Mouse (Mus musculus) ovary, postnatal 14 days (tissue): ENCODE measurements at regions not wholly inside any gene's neighbourhood (a gene's known extent, or its start where the extent isn't known, plus 50 kb on each side); places are given as distances from the start of the nearest gene placed in this dataset.
"Not testable (repeated sequence)": the region's sequence is repeated elsewhere in the genome, so short reads cannot be mapped to it uniquely, and the experiment has no call there.

Experiments
- DNase-seq: peaks from one replicate; pipeline ENCODE4 v3.0.0; 2022; ENCODE audit warnings: low spot score

- DNase-seq, result no peak
These were observed 50.7 kb upstream of the Jade1 start for GRCm38 (mm10) chr3:41504867-41505266.

GRCm38 (mm10) chr3:41502161-41502560 lies 53.4 kb upstream of the Jade1 start:
- no peak for DNase-seq

- not testable (repeated sequence) for DNase-seq
These were observed 53.9 kb upstream of the Jade1 start for GRCm38 (mm10) chr3:41501639-41502038.

GRCm38 (mm10) chr3:41501124-41501523 lies 54.4 kb upstream of the Jade1 start:
- DNase-seq, result no peak

- no peak for DNase-seq
These were observed 55.9 kb upstream of the Jade1 start for GRCm38 (mm10) chr3:41499680-41500079.

DNA sequence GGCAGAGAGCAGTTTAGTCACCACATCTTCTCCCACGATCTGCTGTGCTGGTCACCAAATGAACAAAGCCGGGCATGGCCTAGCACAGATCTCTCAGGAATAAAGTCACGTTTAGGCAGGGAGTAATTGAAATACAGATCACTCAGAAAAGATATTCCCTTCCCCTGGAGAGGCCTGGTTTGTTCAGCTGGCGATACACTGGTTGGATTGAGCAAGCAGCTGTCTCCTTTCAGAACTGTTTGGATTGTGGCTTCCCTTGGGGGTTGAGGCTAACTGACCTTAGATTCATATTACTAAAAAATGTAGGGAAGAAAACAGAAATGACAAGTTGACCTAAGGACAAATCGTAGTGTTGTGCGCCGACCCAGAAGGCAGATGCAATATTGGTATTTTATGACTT lies 56.7 kb upstream of the Jade1 start:
- DNase-seq, result no peak

GRCm38 (mm10) chr3:41497771-41498170 lies 57.8 kb upstream of the Jade1 start:
- no peak for DNase-seq

GRCm38 (mm10) chr3:41496931-41497710 lies 58.4 kb upstream of the Jade1 start:
- DNase-seq, result no peak

- no peak for DNase-seq
These were observed 59.6 kb upstream of the Jade1 start for GRCm38 (mm10) chr3:41495893-41496292.

DNA sequence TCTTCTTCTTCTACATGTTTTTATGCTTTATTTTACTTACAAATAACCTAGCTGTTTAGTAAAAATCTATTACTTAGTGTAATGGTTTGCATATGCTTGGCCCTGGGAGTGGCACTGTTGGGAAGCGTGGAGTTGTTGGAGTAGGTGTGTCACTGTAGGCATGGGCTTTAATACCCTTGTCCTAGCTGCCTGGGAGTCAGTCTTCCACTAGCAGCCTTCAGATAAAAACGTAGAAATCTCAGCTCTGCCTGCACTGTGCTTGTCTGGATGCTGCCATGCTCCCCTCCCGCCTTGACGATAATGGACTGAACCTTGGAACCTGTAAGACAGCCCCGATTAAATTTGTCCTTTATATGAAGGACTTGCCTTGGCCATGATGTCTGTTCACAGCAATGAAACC lies 60.4 kb upstream of the Jade1 start:
- no peak for DNase-seq

GRCm38 (mm10) chr3:41493472-41493871 lies 62.1 kb upstream of the Jade1 start:
- no peak for DNase-seq

DNA sequence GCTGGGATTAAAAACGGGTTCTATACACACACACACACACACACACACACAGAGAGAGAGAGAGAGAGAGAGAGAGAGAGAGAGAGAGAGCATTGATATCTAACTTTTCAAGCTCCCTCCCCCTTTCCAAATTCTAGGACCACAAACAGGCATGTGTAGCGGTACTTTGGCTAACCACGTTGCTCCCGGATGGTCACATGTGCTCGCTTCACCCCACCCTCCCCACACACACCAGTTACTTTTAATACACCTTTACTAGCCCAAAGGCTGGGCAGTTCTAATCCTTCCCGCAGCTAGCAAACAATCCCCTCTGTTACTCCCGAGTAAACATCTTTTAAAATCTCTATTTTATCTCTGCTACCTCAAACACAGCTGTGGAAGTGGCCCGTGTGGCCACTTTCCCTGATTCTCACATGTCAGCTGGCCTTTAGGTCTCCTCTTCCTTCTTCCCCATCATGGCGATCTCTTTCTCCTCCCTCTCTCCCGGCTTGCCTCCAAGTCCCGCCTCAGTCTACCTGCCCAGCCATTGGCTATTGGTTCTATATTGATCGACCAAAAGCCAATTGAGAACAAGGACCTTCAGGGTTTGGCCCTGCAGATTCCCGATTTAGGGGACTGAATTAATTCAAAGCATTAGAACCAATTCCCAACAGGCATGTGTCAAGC lies 62.7 kb upstream of the Jade1 start:
- DNase-seq, result no peak

- no peak for DNase-seq
These were observed 63.4 kb upstream of the Jade1 start for GRCm38 (mm10) chr3:41492031-41492726.

DNA sequence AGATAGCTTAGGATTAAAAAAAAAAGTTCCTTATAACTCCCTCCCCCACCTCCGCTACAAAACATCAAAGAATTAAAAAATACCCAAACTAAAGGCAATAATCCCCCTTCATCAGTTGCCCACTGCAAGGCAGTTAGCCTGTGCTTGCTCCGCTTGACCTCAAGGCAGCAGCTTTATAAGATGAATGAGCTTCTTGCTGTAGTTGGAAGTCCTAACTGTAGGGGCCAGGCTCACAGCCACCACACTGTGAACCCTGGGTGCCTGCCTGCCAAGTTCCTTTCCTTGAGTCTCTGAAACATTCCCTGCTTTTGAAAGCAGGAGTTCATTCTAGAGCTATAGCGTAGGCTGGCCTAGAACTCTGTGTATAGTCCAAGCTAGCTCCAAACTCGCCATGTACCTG lies 64.3 kb upstream of the Jade1 start:
- DNase-seq, result no peak

GRCm38 (mm10) chr3:41489998-41490397 lies 65.5 kb upstream of the Jade1 start:
- DNase-seq, result no peak

GRCm38 (mm10) chr3:41489571-41489970 lies 66.0 kb upstream of the Jade1 start:
- no peak for DNase-seq

- DNase-seq, result no peak
These were observed 67.2 kb upstream of the Jade1 start for GRCm38 (mm10) chr3:41488229-41488774.

- DNase-seq, result no peak
These were observed 70.6 kb upstream of the Jade1 start for GRCm38 (mm10) chr3:41484920-41485319.

GRCm38 (mm10) chr3:41483582-41483981 lies 71.9 kb upstream of the Jade1 start:
- DNase-seq, result no peak

DNA sequence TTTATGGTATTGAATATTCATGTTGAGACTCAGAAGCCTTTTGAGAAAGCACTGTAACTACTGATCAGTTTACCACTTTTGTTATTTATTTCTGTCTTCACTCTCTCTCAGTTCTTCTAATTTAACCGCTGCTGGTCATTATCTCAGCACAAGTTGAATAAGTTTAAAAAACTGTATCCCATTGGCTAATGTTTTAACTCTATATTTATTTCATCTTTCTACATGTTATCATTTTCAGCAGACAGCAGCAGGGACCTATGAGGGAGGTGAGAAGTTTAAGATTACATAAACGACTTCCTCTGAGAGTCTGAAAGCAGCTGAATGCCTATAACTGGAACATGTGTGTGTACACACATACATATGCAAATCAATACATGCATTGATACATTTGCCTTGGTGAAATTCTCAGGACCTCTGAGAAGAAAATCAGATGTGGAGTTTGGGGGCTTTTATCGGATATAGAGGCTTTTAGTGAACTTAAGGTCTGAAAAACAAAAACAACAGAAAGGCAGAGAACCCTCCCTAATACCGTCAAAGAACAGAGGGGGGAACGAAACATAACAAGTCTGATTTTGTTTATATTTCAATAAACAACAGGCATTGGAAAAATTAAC lies 72.5 kb upstream of the Jade1 start:
- DNase-seq, result no peak

GRCm38 (mm10) chr3:41480186-41480585 lies 75.3 kb upstream of the Jade1 start:
- no peak for DNase-seq

DNA sequence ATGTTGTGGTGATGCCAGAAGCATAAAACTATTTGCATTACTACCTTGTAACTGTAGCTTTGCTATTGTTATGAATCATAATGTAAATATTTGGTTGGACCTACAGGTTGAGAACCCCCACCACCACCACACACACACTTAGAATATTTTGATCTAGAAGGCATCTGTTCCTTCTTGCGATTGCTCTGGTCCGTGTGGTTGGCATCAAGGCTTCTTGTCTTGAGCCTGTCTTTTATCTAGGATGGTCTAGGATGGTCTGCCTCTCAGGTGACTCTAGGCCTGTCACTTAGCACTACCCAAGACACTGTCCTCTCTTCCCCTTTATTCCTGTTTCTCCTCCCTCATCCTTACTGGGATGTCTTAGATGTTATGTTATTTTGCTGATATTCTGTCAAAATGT lies 76.6 kb upstream of the Jade1 start:
- DNase-seq, result no peak
